Mouse (Mus musculus) forebrain, embryonic 16.5 days (tissue): ENCODE data around the gene Htr5b. TPM values are rescaled to one million over a fixed set of nuclear protein-coding genes. Genes with fewer than 3 reads are reported as not detected.

Experiments
- ATAC-seq: fragments of 200-750 bp; cut with Nextera tagmentation; 2 replicates; pipeline ENCODE4 v1.8.0; 2017; ENCODE audit warnings: mild to moderate bottlenecking, moderate library complexity
- H3K27ac ChIP-seq: fragments of 300-500 bp; sonication (generic); 2 replicates; pipeline ENCODE4 v1.5.1; 2014; ENCODE audit warnings: low read length, control low read depth
- H3K27me3 ChIP-seq: fragments of 300-500 bp; sonication (generic); replicated peaks from 2 replicates; pipeline ENCODE4 v1.6.1; 2014; ENCODE audit warnings: low read length; ENCODE audit not compliant: control insufficient read depth, insufficient read depth
- H3K36me3 ChIP-seq: fragments of 300-500 bp; sonication (generic); 2 replicates; pipeline ENCODE4 v1.6.1; 2014; ENCODE audit not compliant: control insufficient read depth, insufficient read depth
- H3K4me1 ChIP-seq: fragments of 300-500 bp; sonication (generic); replicated peaks from 2 replicates; pipeline ENCODE4 v1.6.1; 2014; ENCODE audit warnings: low read length; ENCODE audit not compliant: control insufficient read depth, insufficient read depth
- H3K4me2 ChIP-seq: fragments of 300-500 bp; sonication (generic); 2 replicates; pipeline ENCODE4 v1.6.1; 2014; ENCODE audit warnings: mild to moderate bottlenecking, low read length, control low read depth
- H3K4me3 ChIP-seq: fragments of 300-500 bp; sonication (generic); replicated peaks from 2 replicates; pipeline ENCODE4 v1.5.1; 2014; ENCODE audit warnings: mild to moderate bottlenecking, low read length, control low read depth
- H3K9ac ChIP-seq: fragments of 300-500 bp; sonication (generic); replicated peaks from 2 replicates; pipeline ENCODE4 v1.6.1; 2014; ENCODE audit warnings: low read depth, low read length, control low read depth
- H3K9me3 ChIP-seq: fragments of 300-500 bp; sonication (generic); 2 replicates; pipeline ENCODE4 v1.6.1; 2016; ENCODE audit warnings: low read length; ENCODE audit not compliant: control insufficient read depth
- WGBS: fragments of 180-500 bp; shearing (Covaris S2); extraction: QIAGEN DNeasy Blood & Tissue Kit; methylation state at CpG from one replicate; pipeline ENCODE4 v1.1.7; 2014; 5-methylcytosine and 5-hydroxymethylcytosine counted together
- polyA plus RNA-seq: library from polyadenylated mRNA; unstranded; fragments of >200 nt; fragmentation: Nextera tagmentation; extraction: Ambion mirVana; gene quantifications from 2 replicates; pipeline ENCODE4 v1.2.1, GENCODE M21; 2015

Gene Htr5b
- polyA plus RNA-seq = 0.29 and 0.60 TPM in 2 replicates

- 4% methylated on average over 11 of the region's 11 CpGs for WGBS
- Histone ChIP-seq H3K9ac (peak within 1 kb of the TSS; percentile 35), H3K27me3 (peaks cover 17% of the 10 kb centered on the region), H3K9me3 (no peaks in the 10 kb centered on the region), H3K4me2 (peak within 1 kb of the TSS; percentile 59), H3K27ac (no peak within 1 kb of the TSS), H3K4me3 (peak within 1 kb of the TSS; percentile 42), H3K36me3 (no peaks in the 10 kb centered on the region), H3K4me1 (peaks cover 12% of the 10 kb centered on the region)
- ATAC-seq = peak; percentile 98
These were observed at the start of gene Htr5b for GRCm38 (mm10) chr1:121528399-121528720. TSS of gene Htr5b (minus strand) at chr1:121528465.

- H3K36me3 ChIP-seq = no peaks in the 10 kb centered on the region
- 0 out of 2 replicates have a peak, but pooled peaks have one; percentile 43 for ATAC-seq
- WGBS = 8% methylated on average over 1 of the region's 1 CpGs
These were observed 49.2 kb upstream of the Htr5b start for GRCm38 (mm10) chr1:121577491-121577890.

GRCm38 (mm10) chr1:121570522-121570921 is 42.3 kb upstream of the Htr5b start:
- Histone ChIP-seq H3K9me3 (no peaks in the 10 kb centered on the region), H3K9ac (no peak overlapping the region), H3K4me2 (no peak overlapping the region), H3K27me3 (no peaks in the 10 kb centered on the region), H3K27ac (no peak overlapping the region), H3K4me1 (peaks cover 10% of the 10 kb centered on the region), H3K36me3 (no peaks in the 10 kb centered on the region), H3K4me3 (no peak overlapping the region)
- ATAC-seq = no peak
- WGBS = 85% methylated on average over 7 of the region's 7 CpGs

More at GRCm38 (mm10) chr1:121577491-121577890, 49.2 kb upstream of the Htr5b start:
- H3K9me3 ChIP-seq = no peaks in the 10 kb centered on the region
- H3K4me2 ChIP-seq = no peak overlapping the region
- no peak overlapping the region for H3K4me3 ChIP-seq
- no peak overlapping the region for H3K27ac ChIP-seq
- H3K27me3 ChIP-seq = no peaks in the 10 kb centered on the region
- H3K9ac ChIP-seq = no peak overlapping the region
- no peaks in the 10 kb centered on the region for H3K4me1 ChIP-seq

DNA sequence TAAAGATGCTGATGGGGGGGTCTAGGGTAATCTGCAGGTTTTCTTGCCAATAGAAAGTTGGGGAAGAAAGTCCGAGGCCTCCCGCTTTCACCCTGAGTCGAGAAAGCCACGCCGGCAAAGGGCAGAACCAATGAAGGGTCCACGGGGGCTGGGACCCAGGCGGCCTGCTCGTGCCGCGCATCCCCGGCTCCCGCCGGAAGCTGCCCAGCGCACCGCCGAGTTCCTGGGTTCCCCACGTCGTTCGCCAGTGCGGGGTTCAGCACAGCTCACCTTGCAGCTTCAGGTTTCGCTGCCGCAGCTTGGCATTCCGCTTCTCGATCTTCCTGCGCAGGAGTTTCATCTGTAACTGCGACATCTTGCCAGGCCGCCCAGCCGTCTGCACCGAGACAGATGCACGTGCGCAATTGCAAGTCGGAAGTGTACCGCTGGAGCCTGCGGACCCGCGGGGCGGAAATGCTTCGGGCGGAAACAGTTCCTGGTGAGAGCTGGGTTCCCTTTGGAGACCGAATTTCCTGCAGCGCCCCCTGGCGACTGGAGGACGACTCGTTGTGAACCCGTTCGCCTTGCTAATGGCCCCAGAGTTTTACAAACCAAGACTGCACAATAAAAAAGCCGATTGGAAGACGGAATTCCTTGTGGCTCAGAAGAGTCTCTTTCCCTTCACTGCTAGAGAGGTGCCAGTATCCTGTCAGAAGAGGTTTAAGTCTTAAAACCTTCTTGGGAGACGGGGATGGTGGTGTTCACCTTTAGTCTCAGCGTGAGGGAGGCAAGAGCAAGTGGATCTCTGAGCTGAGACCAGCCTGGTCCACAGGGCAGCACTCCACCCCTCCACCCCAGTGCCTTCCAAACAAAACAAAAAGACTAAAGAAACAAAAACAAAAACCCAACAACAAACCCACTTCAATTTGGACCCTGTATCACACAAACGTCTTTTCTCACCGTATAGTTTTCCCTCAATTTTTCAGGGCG is 39.5 kb upstream of the Htr5b start, which contains the start of gene Ddx18:
TSS of gene Ddx18 (minus strand) at position 469 of the 969 bp plus-strand sequence.
- 6% methylated on average over 53 of the region's 53 CpGs for WGBS

GRCm38 (mm10) chr1:121557861-121558260 is 29.6 kb upstream of the Htr5b start:
- 93% methylated on average over 5 of the region's 5 CpGs for WGBS
- H3K9me3 ChIP-seq = no peaks in the 10 kb centered on the region

More for the DNA sequence above, 39.5 kb upstream of the Htr5b start, which contains the start of gene Ddx18:
- Histone ChIP-seq H3K4me3 (peak within 1 kb of the TSS; percentile 86), H3K4me2 (peak within 1 kb of the TSS; percentile 93), H3K27ac (peak within 1 kb of the TSS; percentile 23), H3K27me3 (no peaks in the 10 kb centered on the region), H3K4me1 (peaks cover 10% of the 10 kb centered on the region), H3K9ac (peak within 1 kb of the TSS; percentile 75), H3K9me3 (no peaks in the 10 kb centered on the region), H3K36me3 (peaks cover 17% of the 10 kb centered on the region)
- ATAC-seq = peak; percentile 99

GRCm38 (mm10) chr1:121551457-121551835 is 23.2 kb upstream of the Htr5b start:
- Histone ChIP-seq H3K4me1 (no peaks in the 10 kb centered on the region), H3K9ac (no peak overlapping the region), H3K27ac (no peak overlapping the region), H3K4me2 (no peak overlapping the region), H3K9me3 (no peaks in the 10 kb centered on the region), H3K4me3 (no peak overlapping the region), H3K36me3 (peaks cover 37% of the 10 kb centered on the region), H3K27me3 (no peaks in the 10 kb centered on the region)
- ATAC-seq = no peak
- WGBS = 88% methylated on average over 7 of the region's 7 CpGs

More at GRCm38 (mm10) chr1:121557861-121558260, 29.6 kb upstream of the Htr5b start:
- Histone ChIP-seq H3K27me3 (no peaks in the 10 kb centered on the region), H3K9ac (no peak overlapping the region), H3K4me1 (no peaks in the 10 kb centered on the region), H3K27ac (no peak overlapping the region), H3K36me3 (peaks cover 70% of the 10 kb centered on the region), H3K4me3 (no peak overlapping the region), H3K4me2 (no peak overlapping the region)
- no peak for ATAC-seq

- no peak overlapping the region for H3K4me3 ChIP-seq
- H3K9ac ChIP-seq = no peak overlapping the region
- H3K27me3 ChIP-seq = no peaks in the 10 kb centered on the region
- no peak overlapping the region for H3K4me2 ChIP-seq
- 86% methylated on average over 16 of the region's 16 CpGs for WGBS
- ATAC-seq = no peak
- peaks cover 32% of the 10 kb centered on the region for H3K36me3 ChIP-seq
- H3K27ac ChIP-seq = no peak overlapping the region
- H3K4me1 ChIP-seq = no peaks in the 10 kb centered on the region
- no peaks in the 10 kb centered on the region for H3K9me3 ChIP-seq
These were observed 22.7 kb upstream of the Htr5b start for GRCm38 (mm10) chr1:121550801-121551456.

- no peak overlapping the region for H3K27ac ChIP-seq
- H3K4me3 ChIP-seq = no peak overlapping the region
- H3K27me3 ChIP-seq = no peaks in the 10 kb centered on the region
- no peaks in the 10 kb centered on the region for H3K9me3 ChIP-seq
- H3K9ac ChIP-seq = no peak overlapping the region
- peaks cover 18% of the 10 kb centered on the region for H3K36me3 ChIP-seq
- no peak for ATAC-seq
- H3K4me1 ChIP-seq = no peaks in the 10 kb centered on the region
- 67% methylated on average over 4 of the region's 4 CpGs for WGBS
- no peak overlapping the region for H3K4me2 ChIP-seq
These were observed 21.2 kb upstream of the Htr5b start for GRCm38 (mm10) chr1:121549456-121549855.

DNA sequence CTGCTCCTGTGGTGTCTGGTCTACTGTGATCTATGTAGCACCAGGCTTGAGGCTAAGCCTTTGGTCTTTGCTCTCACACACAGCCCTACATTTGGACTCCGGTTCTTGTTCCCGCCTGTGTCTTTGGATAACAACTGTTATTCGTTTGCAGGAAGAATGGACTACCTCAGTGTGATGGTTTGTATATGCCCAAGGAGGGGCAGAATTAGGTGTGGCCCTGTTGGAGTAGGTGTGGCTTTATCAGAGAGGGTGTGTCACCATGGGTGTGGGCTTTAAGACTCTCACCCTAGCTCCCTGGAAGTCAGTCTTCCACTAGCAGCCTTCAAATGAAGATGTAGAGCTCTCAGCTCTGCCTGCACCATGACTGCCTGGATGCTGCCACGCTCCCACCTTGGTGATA is 20.4 kb upstream of the Htr5b start:
- H3K27ac ChIP-seq = no peak overlapping the region
- peaks cover 14% of the 10 kb centered on the region for H3K36me3 ChIP-seq
- WGBS = 97% methylated on average over 4 of the region's 4 CpGs
- H3K4me1 ChIP-seq = no peaks in the 10 kb centered on the region
- H3K4me2 ChIP-seq = no peak overlapping the region
- H3K27me3 ChIP-seq = no peaks in the 10 kb centered on the region
- no peak overlapping the region for H3K4me3 ChIP-seq
- no peak overlapping the region for H3K9ac ChIP-seq
- ATAC-seq = no peak
- H3K9me3 ChIP-seq = no peaks in the 10 kb centered on the region
